Mouse (Mus musculus) cerebellum, adult 2 months (tissue): ENCODE measurements around the gene Mid2.

Source experiments
- CTCF ChIP-seq: fragments of 200-500 bp; IDR thresholded peaks from 2 replicates; pipeline ENCODE4 v1.5.1; 2011; ENCODE audit warnings: low read depth, mild to moderate bottlenecking, control low read depth, low read length, moderate library complexity, borderline replicate concordance; ENCODE audit not compliant: insufficient read depth
- POLR2A ChIP-seq: fragments of 200-500 bp; IDR thresholded peaks from 2 replicates; pipeline ENCODE4 v1.6.1; 2011; ENCODE audit warnings: low read length, control low read depth, borderline replicate concordance; ENCODE audit not compliant: insufficient read depth

DNA sequence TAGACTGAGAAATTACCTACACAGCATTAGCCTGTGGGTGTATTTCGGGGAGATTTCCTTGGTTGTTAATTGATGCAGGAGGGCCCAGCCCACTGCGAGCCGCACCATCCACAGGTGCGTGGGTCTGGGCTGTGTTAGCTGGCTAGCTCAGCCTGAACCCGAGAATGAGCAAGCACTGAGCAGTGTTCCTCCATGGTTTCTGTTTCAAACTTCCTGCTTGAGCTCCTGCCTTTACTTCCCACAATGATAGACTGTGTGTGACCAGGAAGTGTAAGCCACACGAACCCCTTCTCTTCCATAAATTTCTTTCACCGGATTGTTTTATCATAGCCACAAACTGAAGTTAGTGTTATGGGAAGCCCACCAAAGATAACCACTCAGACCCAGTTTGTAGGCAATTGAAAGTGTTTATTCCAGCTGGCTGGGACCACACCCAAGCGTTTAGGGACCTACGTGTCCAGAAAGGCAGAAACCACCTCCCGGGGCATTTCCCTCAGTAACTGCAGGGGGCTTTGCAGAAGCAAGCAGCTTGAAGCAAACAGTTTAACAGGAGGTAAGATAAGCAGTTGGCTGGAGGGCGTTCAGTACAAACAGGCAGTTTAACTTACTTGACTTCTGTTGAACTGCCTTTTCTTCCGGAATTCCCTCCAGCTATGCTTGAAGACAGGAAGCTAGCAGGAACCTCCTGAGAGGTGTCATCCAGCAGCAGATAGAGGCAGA lies 39.4 kb upstream of the Mid2 start:
- TF ChIP-seq POLR2A (no peak), CTCF (no peak)
